Mouse (Mus musculus) right cerebral cortex, postnatal 10 days (tissue): ENCODE data around the gene Uhrf1bp1l.

Experiments
- DNase-seq, 2 experiments: peaks; one replicate each; pipeline ENCODE4 v3.0.0; 2021; ENCODE audit warnings: low spot score in 2 of 2

Gene Uhrf1bp1l

DNA sequence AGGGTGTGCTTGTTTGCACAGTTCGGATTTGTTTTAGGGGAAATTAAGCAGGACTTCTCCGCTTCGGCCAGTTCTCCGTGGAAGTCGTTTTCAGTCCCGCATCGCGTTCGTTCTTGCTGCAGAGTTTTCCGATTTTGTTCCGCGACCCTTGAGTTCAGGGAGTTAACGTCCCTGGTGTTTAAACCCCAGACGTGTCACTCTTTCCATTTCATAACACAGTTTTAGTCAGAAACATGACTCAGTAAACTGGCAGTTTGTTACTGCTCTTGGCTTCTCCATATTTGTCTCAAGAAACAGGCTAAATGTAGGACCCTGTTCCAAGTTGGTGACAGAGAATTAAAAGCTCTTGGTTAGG lies 852 bp downstream of the Uhrf1bp1l start:
- no peak for DNase-seq

GRCm38 (mm10) chr10:89746581-89746980 lies 1.8 kb downstream of the Uhrf1bp1l start:
- DNase-seq = no peak

- DNase-seq = no peak
These were observed 2.6 kb downstream of the Uhrf1bp1l start for GRCm38 (mm10) chr10:89747221-89747905.

- no peak for DNase-seq
These were observed 3.1 kb downstream of the Uhrf1bp1l start for GRCm38 (mm10) chr10:89747911-89748310.

GRCm38 (mm10) chr10:89748619-89749018 lies 3.8 kb downstream of the Uhrf1bp1l start:
- no peak for DNase-seq

DNA sequence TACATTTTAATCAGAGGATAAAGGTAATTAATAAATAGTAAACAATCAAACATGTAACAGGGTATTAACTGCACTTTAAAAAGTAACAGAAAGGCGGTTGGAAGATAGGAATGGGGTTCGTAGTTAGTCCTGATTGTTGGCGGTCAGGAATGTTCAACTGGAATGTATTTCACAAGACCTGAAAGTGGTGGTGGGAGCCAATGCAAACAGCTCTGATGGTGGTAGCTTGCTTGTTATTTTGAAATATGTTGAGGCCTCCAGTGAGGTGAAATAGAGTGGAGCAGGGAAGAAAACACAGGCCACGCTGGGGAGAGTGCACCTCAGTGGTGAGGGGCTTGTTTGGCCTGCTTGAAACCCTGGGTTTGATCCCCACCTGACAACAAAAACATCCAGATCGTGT lies 6.3 kb downstream of the Uhrf1bp1l start:
- no peak for DNase-seq

DNA sequence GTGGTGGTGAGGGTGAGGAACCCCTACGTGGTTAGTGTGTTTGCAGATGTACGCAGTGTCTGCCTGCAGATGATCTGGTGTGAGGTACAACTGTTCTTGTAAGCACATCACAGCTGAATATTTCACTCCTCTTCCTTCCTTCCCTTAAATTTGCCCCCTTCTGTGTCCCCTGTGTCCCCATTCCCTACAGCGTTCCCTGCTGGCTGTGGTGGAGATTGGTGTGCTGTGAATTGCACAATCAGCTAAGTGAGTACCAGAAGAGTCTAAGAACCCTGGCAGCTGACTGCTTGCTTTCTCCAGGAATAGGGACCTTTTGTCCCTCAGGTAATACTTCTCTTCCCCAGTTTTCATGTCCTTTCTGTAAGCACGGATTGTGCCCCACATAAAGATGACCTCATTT lies 10.4 kb downstream of the Uhrf1bp1l start:
- no peak for DNase-seq

- DNase-seq = no peak
These were observed 16.0 kb downstream of the Uhrf1bp1l start for GRCm38 (mm10) chr10:89760772-89761171.

- DNase-seq = no peak
These were observed 19.8 kb downstream of the Uhrf1bp1l start for GRCm38 (mm10) chr10:89764457-89765121.

DNA sequence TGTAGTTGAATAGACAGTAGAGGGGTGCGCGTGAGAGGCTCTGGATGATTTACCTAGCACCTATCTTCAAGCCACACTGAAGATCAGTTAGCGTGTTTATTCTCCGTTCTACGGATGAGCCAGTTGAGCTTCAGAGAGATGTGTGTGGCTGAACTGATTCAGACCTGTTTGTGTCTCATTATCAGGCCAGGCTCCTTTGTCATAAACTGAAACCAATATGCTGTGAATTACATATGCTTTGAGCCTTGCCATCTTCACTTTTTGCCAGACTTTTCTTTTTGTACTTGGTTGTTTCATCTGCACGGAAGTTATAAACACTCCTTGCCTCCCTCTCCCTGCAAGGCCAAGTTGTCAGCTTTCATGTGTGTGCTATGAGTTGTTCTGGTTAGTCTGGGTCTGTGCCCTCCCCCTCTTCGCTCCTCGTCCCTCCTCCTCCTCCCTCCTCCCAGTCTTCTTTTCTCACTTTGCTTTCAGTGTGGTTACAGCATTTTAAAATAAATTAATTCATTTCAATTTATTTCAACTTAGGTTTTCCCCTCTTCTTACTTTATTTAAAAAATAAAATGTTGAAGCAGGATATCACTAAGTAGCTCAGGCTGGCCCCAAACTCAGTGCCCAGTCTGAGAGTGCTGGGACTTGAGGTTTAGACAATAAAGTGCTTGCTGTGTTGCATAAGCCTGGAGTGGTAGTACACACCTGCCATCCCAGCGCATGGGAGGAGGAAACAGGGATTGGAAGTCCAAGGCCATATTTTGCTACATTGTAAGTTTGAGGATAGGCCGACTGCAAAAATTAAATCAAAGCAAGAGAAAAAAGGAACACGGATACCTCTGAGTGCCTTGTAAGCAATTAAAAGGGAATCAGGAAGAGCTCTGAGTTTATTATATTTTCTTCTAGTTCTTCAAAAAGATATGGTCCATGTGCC lies 21.3 kb downstream of the Uhrf1bp1l start:
- DNase-seq = no peak

DNA sequence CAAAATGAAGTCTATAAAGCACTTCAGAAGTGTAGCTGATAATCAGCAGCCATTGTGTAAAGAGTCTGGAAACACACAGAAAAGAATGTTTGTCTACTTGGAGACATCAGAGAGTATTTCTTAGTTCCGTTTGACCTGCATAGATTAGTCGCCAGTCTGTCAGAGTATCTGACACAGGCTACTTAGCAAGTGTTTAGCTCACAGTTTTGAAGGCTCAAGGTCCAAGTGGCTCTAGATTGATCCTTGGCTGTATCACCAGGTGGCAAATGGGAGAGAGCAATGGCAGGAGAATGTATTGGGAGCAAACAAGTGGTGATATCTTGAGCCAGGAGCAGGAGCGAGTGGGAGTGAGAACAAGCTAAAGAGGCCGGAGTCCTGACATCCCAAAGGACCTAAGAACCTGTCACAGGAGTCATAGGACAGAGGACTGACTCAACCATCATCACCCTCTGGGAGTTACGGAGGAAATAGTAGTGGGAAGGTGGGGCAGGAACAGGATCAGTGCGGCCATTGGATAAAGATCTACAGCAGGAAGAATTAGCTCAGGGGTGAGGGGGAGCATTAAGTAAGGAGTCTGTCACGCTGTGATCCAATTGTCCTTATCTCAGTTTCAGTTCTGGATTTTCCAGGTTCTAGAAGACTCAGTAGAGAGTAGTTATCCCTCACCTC lies 23.7 kb downstream of the Uhrf1bp1l start:
- no peak for DNase-seq

GRCm38 (mm10) chr10:89769096-89769495 lies 24.3 kb downstream of the Uhrf1bp1l start:
- no peak for DNase-seq

- no peak for DNase-seq
These were observed 27.1 kb downstream of the Uhrf1bp1l start for GRCm38 (mm10) chr10:89771894-89772293.

- no peak for DNase-seq
These were observed 31.2 kb downstream of the Uhrf1bp1l start for GRCm38 (mm10) chr10:89776029-89776428.

DNA sequence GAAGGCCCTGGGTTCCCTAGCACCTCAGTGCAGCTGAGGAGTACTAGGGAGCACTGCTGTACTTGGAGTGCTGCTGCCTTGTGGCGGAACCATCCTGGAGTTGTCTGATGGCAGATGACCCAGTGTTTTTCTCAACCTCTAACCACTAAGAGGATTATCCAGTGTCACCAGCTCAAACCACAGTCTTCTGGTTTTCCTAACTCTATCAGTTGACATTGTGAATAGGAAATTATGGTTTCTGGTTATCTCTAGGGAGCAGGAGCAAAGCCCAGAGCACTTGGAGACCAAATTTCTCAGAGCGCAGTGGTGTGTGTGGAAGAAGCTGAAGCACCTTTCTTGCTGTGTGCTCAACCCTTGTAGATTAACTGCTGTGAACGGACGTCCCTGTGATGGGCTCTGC lies 47.1 kb downstream of the Uhrf1bp1l start:
- no peak for DNase-seq

DNA sequence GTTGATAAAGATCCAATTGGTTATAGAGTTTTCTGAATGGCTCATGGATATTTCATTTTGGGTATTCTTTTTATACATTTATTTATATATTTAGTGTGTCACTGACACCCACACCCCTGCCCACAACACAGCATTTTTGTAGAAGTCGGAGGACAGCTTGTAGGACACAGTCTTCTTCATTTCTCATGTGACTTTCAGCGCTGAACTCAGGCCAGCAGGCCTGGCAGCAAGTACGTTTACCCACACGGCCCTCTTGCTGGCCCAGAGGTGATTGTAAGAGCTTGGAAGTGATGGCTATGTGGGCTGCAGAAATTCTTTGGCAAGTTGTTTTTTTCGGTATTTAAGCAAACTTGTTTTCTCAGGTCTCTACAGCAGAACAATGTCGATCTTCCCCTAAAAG lies 49.3 kb downstream of the Uhrf1bp1l start:
- no peak for DNase-seq

- no peak for DNase-seq
These were observed 74.4 kb downstream of the Uhrf1bp1l start for GRCm38 (mm10) chr10:89819146-89819545.

DNA sequence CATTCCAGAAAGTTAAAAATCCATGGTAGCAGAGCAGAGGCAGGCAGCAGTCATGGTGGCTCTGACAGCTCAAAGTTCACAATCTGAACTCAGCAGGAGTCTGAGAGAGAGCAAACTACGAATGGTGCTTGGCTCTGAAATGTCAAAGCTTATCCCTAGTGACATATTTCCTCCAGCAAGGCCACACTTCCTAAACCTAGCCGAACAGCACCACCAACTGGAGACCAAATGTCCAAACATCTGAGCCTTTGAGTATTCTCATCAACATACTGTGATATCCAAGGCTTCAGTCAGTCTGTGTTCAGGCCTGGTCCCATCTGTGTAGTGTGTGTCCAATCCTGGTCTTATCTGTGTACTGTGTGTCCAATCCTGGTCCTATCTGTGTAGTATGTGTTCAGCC lies 79.1 kb downstream of the Uhrf1bp1l start:
- DNase-seq = peak in 1 of 2 experiments; percentile 40

DNA sequence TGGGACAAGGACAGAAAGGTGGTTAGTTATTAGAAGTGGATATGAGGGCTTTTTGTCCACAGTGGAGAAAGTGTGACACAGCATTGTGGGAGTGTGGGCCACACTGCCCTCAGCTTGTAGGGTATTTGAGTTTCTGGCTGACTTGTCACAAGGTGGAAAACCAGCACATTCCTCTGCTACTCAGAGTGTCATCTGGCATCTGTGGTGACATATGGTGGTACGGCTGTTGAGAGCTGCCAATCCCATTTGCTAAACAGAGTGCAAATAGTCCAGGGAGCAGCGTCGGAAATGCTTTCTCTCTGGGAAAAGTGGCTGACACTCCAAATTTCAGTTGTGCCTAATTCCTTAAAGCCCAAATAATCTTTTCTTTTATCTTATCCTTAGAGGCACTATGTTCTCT lies 82.1 kb downstream of the Uhrf1bp1l start:
- peak in 1 of 2 experiments; percentile 41 for DNase-seq

- no peak for DNase-seq
These were observed 87.5 kb downstream of the Uhrf1bp1l start for GRCm38 (mm10) chr10:89832334-89832733.

- DNase-seq = peak in 1 of 2 experiments; percentile 47
These were observed 88.4 kb downstream of the Uhrf1bp1l start for GRCm38 (mm10) chr10:89833166-89833565.

DNA sequence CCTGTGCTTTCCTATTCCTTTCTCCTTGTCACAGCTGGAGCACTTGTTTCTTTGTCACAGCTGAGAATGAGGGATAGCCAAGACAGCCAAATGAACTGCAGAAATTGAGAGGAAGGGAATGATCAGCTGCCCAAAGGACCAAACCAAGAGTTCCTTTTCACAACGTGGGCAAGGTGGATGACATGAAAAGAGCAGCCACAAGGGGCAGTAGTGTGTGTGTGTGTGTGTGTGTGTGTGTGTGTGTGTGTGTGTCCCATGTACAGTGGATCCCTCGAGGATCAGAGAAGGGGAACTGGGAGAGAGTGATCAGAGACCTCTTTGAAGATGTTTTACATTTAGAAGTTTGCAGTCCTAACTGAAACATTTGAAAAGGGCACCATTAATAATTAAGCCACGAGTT lies 92.7 kb downstream of the Uhrf1bp1l start:
- no peak for DNase-seq
